Mouse (Mus musculus): ENCODE measurements at regions not wholly inside any gene's neighbourhood (a gene's known extent, or its start where the extent isn't known, plus 50 kb on each side); places are given as distances from the start of the nearest gene placed in this dataset.
A peak's percentile ranks its signal among the peaks of the same experiment; 100 is the strongest.

GRCm38 (mm10) chr2:170294657-170295056 lies 133.0 kb downstream of the Bcas1 start:
- peaks cover 3% of the 10 kb centered on the region; the same call in 1 of the 2 replicates for H3K4me1 ChIP-seq (ENCODE audit: control insufficient read depth, insufficient read depth, low read length)
- no peaks in the 10 kb centered on the region for H3K36me3 ChIP-seq (ENCODE audit: control insufficient read depth, insufficient read depth, low read length)
- no peak overlapping the region for H3K9ac ChIP-seq (ENCODE audit: low read depth, low read length, severe bottlenecking)
- WGBS, result 79% methylated on average over 12 of the region's 12 CpGs
- DNase-seq (ENCODE audit: low spot score), result no peak
- TF ChIP-seq POLR2A (IDR thresholded peaks at IDR 0.05; ENCODE audit: borderline replicate concordance, extremely low read depth, insufficient read depth, insufficient read length), result no peak
- no peak overlapping the region for H3K4me3 ChIP-seq (replicated peaks; ENCODE audit: low read length)
- no peaks in the 10 kb centered on the region for H3K27me3 ChIP-seq (ENCODE audit: control insufficient read depth, insufficient read depth, low read length)
- no peak overlapping the region for H3K27ac ChIP-seq (replicated peaks; ENCODE audit: low read depth, low read length)
- no peaks in the 10 kb centered on the region for H3K9me3 ChIP-seq (ENCODE audit: control insufficient read depth, low read length)
- H3K4me2 ChIP-seq (replicated peaks; ENCODE audit: low read depth, low read length, severe bottlenecking), result no peak overlapping the region
- no peak for ATAC-seq (ENCODE audit: low FRiP score, low read depth)

GRCm38 (mm10) chr2:170291841-170292655 lies 135.6 kb downstream of the Bcas1 start:
- DNase-seq (ENCODE audit: low spot score) (no peak), ATAC-seq (ENCODE audit: low FRiP score, low read depth) (no peak)
- Histone ChIP-seq H3K27me3 (ENCODE audit: control insufficient read depth, insufficient read depth, low read length) (no peaks in the 10 kb centered on the region), H3K4me3 (replicated peaks; ENCODE audit: low read length) (no peak overlapping the region), H3K4me2 (replicated peaks; ENCODE audit: low read depth, low read length, severe bottlenecking) (no peak overlapping the region), H3K36me3 (ENCODE audit: control insufficient read depth, insufficient read depth, low read length) (no peaks in the 10 kb centered on the region), H3K27ac (replicated peaks; ENCODE audit: low read depth, low read length) (0 out of 2 replicates have a peak overlapping the region, but pooled peaks have one; percentile 58), H3K4me1 (ENCODE audit: control insufficient read depth, insufficient read depth, low read length) (peaks cover 8% of the 10 kb centered on the region; the same call in 1 of the 2 replicates), H3K9ac (ENCODE audit: low read depth, low read length, severe bottlenecking) (0 out of 2 replicates have a peak overlapping the region, but pooled peaks have one; percentile 8), H3K9me3 (ENCODE audit: control insufficient read depth, low read length) (no peaks in the 10 kb centered on the region)
- 12% methylated on average over 6 of the region's 6 CpGs for WGBS
- TF ChIP-seq POLR2A (IDR thresholded peaks at IDR 0.05; ENCODE audit: borderline replicate concordance, extremely low read depth, insufficient read depth, insufficient read length), result no peak

GRCm38 (mm10) chr2:170289378-170289960 lies 138.2 kb downstream of the Bcas1 start:
- H3K4me1 ChIP-seq (ENCODE audit: control insufficient read depth, insufficient read depth, low read length), result peaks cover 16% of the 10 kb centered on the region; the same call in 1 of the 2 replicates
- H3K9ac ChIP-seq (ENCODE audit: low read depth, low read length, severe bottlenecking), result no peak overlapping the region
- TF ChIP-seq POLR2A (IDR thresholded peaks at IDR 0.05; ENCODE audit: borderline replicate concordance, extremely low read depth, insufficient read depth, insufficient read length), result no peak
- 76% methylated on average over 9 of the region's 9 CpGs for whole genome bisulfite sequencing
- ATAC-seq (ENCODE audit: low FRiP score, low read depth) (no peak), DNase-seq (ENCODE audit: low spot score) (no peak)
- no peaks in the 10 kb centered on the region for H3K27me3 ChIP-seq (ENCODE audit: control insufficient read depth, insufficient read depth, low read length)
- H3K36me3 ChIP-seq (ENCODE audit: control insufficient read depth, insufficient read depth, low read length), result no peaks in the 10 kb centered on the region
- no peak overlapping the region for H3K4me2 ChIP-seq (replicated peaks; ENCODE audit: low read depth, low read length, severe bottlenecking)
- H3K27ac ChIP-seq (replicated peaks; ENCODE audit: low read depth, low read length), result no peak overlapping the region
- H3K9me3 ChIP-seq (ENCODE audit: control insufficient read depth, low read length), result no peaks in the 10 kb centered on the region
- no peak overlapping the region for H3K4me3 ChIP-seq (replicated peaks; ENCODE audit: low read length)

GRCm38 (mm10) chr2:170288787-170289186 lies 138.9 kb downstream of the Bcas1 start:
- H3K4me2 ChIP-seq (replicated peaks; ENCODE audit: low read depth, low read length, severe bottlenecking), result no peak overlapping the region
- no peak overlapping the region for H3K4me3 ChIP-seq (replicated peaks; ENCODE audit: low read length)
- no peak overlapping the region for H3K9ac ChIP-seq (ENCODE audit: low read depth, low read length, severe bottlenecking)
- H3K36me3 ChIP-seq (ENCODE audit: control insufficient read depth, insufficient read depth, low read length), result no peaks in the 10 kb centered on the region
- no peak overlapping the region for H3K27ac ChIP-seq (replicated peaks; ENCODE audit: low read depth, low read length)
- no peaks in the 10 kb centered on the region for H3K9me3 ChIP-seq (ENCODE audit: control insufficient read depth, low read length)
- 82% methylated on average over 7 of the region's 7 CpGs for WGBS
- no peak for DNase-seq (ENCODE audit: low spot score)
- H3K4me1 ChIP-seq (ENCODE audit: control insufficient read depth, insufficient read depth, low read length), result peaks cover 16% of the 10 kb centered on the region; the same call in 1 of the 2 replicates
- TF ChIP-seq POLR2A (IDR thresholded peaks at IDR 0.05; ENCODE audit: borderline replicate concordance, extremely low read depth, insufficient read depth, insufficient read length), result no peak
- H3K27me3 ChIP-seq (ENCODE audit: control insufficient read depth, insufficient read depth, low read length), result no peaks in the 10 kb centered on the region
- no peak for ATAC-seq (ENCODE audit: low FRiP score, low read depth)

GRCm38 (mm10) chr2:170288196-170288595 lies 139.4 kb downstream of the Bcas1 start:
- H3K4me2 ChIP-seq (replicated peaks; ENCODE audit: low read depth, low read length, severe bottlenecking), result peak overlapping the region; percentile 41; the same call in 1 of the 2 replicates
- 12% methylated on average over 11 of the region's 11 CpGs for WGBS
- DNase-seq (ENCODE audit: low spot score) (no peak), ATAC-seq (ENCODE audit: low FRiP score, low read depth) (no peak)
- no peak overlapping the region for H3K9ac ChIP-seq (ENCODE audit: low read depth, low read length, severe bottlenecking)
- H3K27me3 ChIP-seq (ENCODE audit: control insufficient read depth, insufficient read depth, low read length), result no peaks in the 10 kb centered on the region
- H3K9me3 ChIP-seq (ENCODE audit: control insufficient read depth, low read length), result no peaks in the 10 kb centered on the region
- H3K27ac ChIP-seq (replicated peaks; ENCODE audit: low read depth, low read length), result no peak overlapping the region; the same call in 1 of the 2 replicates
- H3K4me3 ChIP-seq (replicated peaks; ENCODE audit: low read length), result no peak overlapping the region
- peaks cover 16% of the 10 kb centered on the region; the same call in 1 of the 2 replicates for H3K4me1 ChIP-seq (ENCODE audit: control insufficient read depth, insufficient read depth, low read length)
- TF ChIP-seq POLR2A (IDR thresholded peaks at IDR 0.05; ENCODE audit: borderline replicate concordance, extremely low read depth, insufficient read depth, insufficient read length), result no peak
- no peaks in the 10 kb centered on the region for H3K36me3 ChIP-seq (ENCODE audit: control insufficient read depth, insufficient read depth, low read length)

All from limb, embryonic 14.5 days (tissue).